Comparison of ENCODE assay signal across 17 mouse cellular contexts in genomic region chr15:96077756-96078155, GRCm38 (mm10).
DNase-seq lines count a peak whose midpoint lies in the region; ATAC-seq and TF ChIP-seq lines count a peak whose summit lies in the region.
"Had no signal": no experiment of that assay in that cellular context is flagged by ENCODE, and none has a peak within 500 bp of the region (broad histone marks: within the 10 kb centered on the region; RNA-seq: fewer than 3 reads in every experiment).

No protein-coding gene starts in this region.

- no peaks in the 10 kb centered on the region for H3K79me2 ChIP-seq in heart, adult 2 months (replicated peaks; ENCODE audit: control insufficient read depth, insufficient read depth, low read length)

- ATAC-seq in heart, embryonic 12.5 days (ENCODE audit: insufficient number of reproducible peaks, low FRiP score) = no peak
- no peak for ATAC-seq in heart, postnatal 0 days (ENCODE audit: insufficient read depth, low read depth)
- ATAC-seq in stomach, postnatal 0 days (ENCODE audit: low FRiP score, low TSS enrichment) = 0 out of 2 replicates have a peak, but pooled peaks have one; percentile 43
- ATAC-seq: forebrain, embryonic 15.5 days; intestine, embryonic 16.5 days had no signal

- TF ChIP-seq EP300 in heart, adult 2 months (IDR thresholded peaks at IDR 0.05; ENCODE audit: insufficient read depth, low read depth, low read length) = no peak
- TF ChIP-seq EP300 in heart, postnatal 0 days (IDR thresholded peaks at IDR 0.05; ENCODE audit: low read depth) = no peak
- TF ChIP-seq EP300 in stomach, postnatal 0 days (optimal IDR thresholded peaks at IDR 0.05) = no peak

- 23% methylated on average over 5 of the region's 5 CpGs for WGBS in heart, embryonic 12.5 days
- 24% methylated on average over 5 of the region's 5 CpGs for WGBS in heart, adult 2 months
- 18% methylated on average over 5 of the region's 5 CpGs for WGBS in heart, postnatal 0 days
- WGBS in stomach, postnatal 0 days = 18% methylated on average over 5 of the region's 5 CpGs

- peak overlapping the region; percentile 20 for H3K4me2 ChIP-seq in heart, embryonic 12.5 days
- H3K4me2 ChIP-seq in heart, postnatal 0 days (ENCODE audit: low read depth, low read length) = no peak overlapping the region
- H3K4me2 ChIP-seq in stomach, postnatal 0 days (replicated peaks; ENCODE audit: low read depth) = no peak overlapping the region
- H3K4me2 ChIP-seq: forebrain, embryonic 15.5 days; hindbrain, embryonic 15.5 days had no signal

- H3K4me1 ChIP-seq in heart, embryonic 12.5 days (replicated peaks) = peaks cover 28% of the 10 kb centered on the region
- no peaks in the 10 kb centered on the region for H3K4me1 ChIP-seq in heart, adult 2 months (ENCODE audit: control insufficient read depth, insufficient read depth, low read length)
- peaks cover 7% of the 10 kb centered on the region for H3K4me1 ChIP-seq in heart, postnatal 0 days (ENCODE audit: control insufficient read depth, insufficient read depth)
- H3K4me1 ChIP-seq in stomach, postnatal 0 days (replicated peaks; ENCODE audit: control insufficient read depth, insufficient read depth) = no peaks in the 10 kb centered on the region
- H3K4me1 ChIP-seq: forebrain, embryonic 15.5 days; hindbrain, embryonic 15.5 days had no signal

- H3K27me3 ChIP-seq in heart, embryonic 12.5 days (replicated peaks) = no peaks in the 10 kb centered on the region
- no peaks in the 10 kb centered on the region for H3K27me3 ChIP-seq in heart, adult 2 months (ENCODE audit: control insufficient read depth, insufficient read depth, low read length)
- H3K27me3 ChIP-seq in heart, postnatal 0 days (ENCODE audit: control insufficient read depth, insufficient read depth, low read length) = no peaks in the 10 kb centered on the region
- H3K27me3 ChIP-seq in stomach, postnatal 0 days (ENCODE audit: control insufficient read depth, insufficient read depth, low read length) = no peaks in the 10 kb centered on the region
- H3K27me3 ChIP-seq: forebrain, embryonic 15.5 days; hindbrain, embryonic 15.5 days had no signal

- no peaks in the 10 kb centered on the region for H3K9me3 ChIP-seq in heart, embryonic 12.5 days (replicated peaks)
- H3K9me3 ChIP-seq in heart, postnatal 0 days (replicated peaks; ENCODE audit: control insufficient read depth, low read length) = no peaks in the 10 kb centered on the region
- no peaks in the 10 kb centered on the region for H3K9me3 ChIP-seq in stomach, postnatal 0 days (ENCODE audit: control insufficient read depth, low read length)
- H3K9me3 ChIP-seq: embryonic facial prominence, embryonic 10.5 days; forebrain, embryonic 15.5 days; hindbrain, embryonic 15.5 days had no signal

- no peak for TF ChIP-seq POLR2A in heart, adult 2 months (IDR thresholded peaks at IDR 0.05; ENCODE audit: insufficient read depth, low read depth, low read length)

- H3K9ac ChIP-seq in heart, embryonic 12.5 days = no peak overlapping the region
- H3K9ac ChIP-seq in heart, adult 2 months (ENCODE audit: low read depth, low read length) = no peak overlapping the region
- H3K9ac ChIP-seq in heart, postnatal 0 days (replicated peaks; ENCODE audit: low read depth, low read length) = no peak overlapping the region
- H3K9ac ChIP-seq in stomach, postnatal 0 days (ENCODE audit: low read length) = no peak overlapping the region
- H3K9ac ChIP-seq: forebrain, embryonic 15.5 days; hindbrain, embryonic 15.5 days had no signal

- H3K36me3 ChIP-seq in heart, embryonic 12.5 days = no peaks in the 10 kb centered on the region
- H3K36me3 ChIP-seq in heart, adult 2 months (ENCODE audit: control insufficient read depth, insufficient read depth, low read length) = no peaks in the 10 kb centered on the region
- H3K36me3 ChIP-seq in heart, postnatal 0 days (replicated peaks; ENCODE audit: control insufficient read depth, insufficient read depth, low read length) = no peaks in the 10 kb centered on the region
- no peaks in the 10 kb centered on the region for H3K36me3 ChIP-seq in stomach, postnatal 0 days (ENCODE audit: control insufficient read depth, insufficient read depth, low read length)
- H3K36me3 ChIP-seq: embryonic facial prominence, embryonic 10.5 days; forebrain, embryonic 15.5 days; hindbrain, embryonic 15.5 days had no signal

- TF ChIP-seq CTCF in heart, adult 2 months (IDR thresholded peaks at IDR 0.05) = no peak
- no peak for TF ChIP-seq CTCF in heart, postnatal 0 days (IDR thresholded peaks at IDR 0.05; ENCODE audit: low read depth)
- TF ChIP-seq CTCF in stomach, postnatal 0 days (IDR thresholded peaks at IDR 0.05; ENCODE audit: low read depth) = no peak

- H3K4me3 ChIP-seq in heart, embryonic 12.5 days = no peak overlapping the region
- H3K4me3 ChIP-seq in heart, adult 2 months = no peak overlapping the region
- no peak overlapping the region for H3K4me3 ChIP-seq in heart, postnatal 0 days (ENCODE audit: low read depth, low read length)
- H3K4me3 ChIP-seq in stomach, postnatal 0 days (ENCODE audit: low read depth, low read length) = no peak overlapping the region
- H3K4me3 ChIP-seq: embryonic facial prominence, embryonic 10.5 days; erythroblast, embryonic 14.5 days; forebrain, embryonic 15.5 days; hindbrain, embryonic 15.5 days had no signal

- peak overlapping the region; percentile 54 for H3K27ac ChIP-seq in heart, embryonic 12.5 days (ENCODE audit: poor library complexity, severe bottlenecking)
- no peak overlapping the region for H3K27ac ChIP-seq in heart, adult 2 months
- no peak overlapping the region for H3K27ac ChIP-seq in heart, postnatal 0 days (ENCODE audit: low read depth)
- no peak overlapping the region for H3K27ac ChIP-seq in stomach, postnatal 0 days (replicated peaks)
- H3K27ac ChIP-seq: embryonic facial prominence, embryonic 10.5 days; forebrain, embryonic 15.5 days; hindbrain, embryonic 15.5 days had no signal

- no peak for DNase-seq in heart, adult 2 months
- peak; percentile 44 for DNase-seq in heart, postnatal 0 days (ENCODE audit: low spot score)
- DNase-seq in heart, postnatal 4 days = no peak
- DNase-seq in brain, adult 2 months (ENCODE audit: low read depth, low spot score) = peak; percentile 10
- DNase-seq in stomach, postnatal 0 days (ENCODE audit: low spot score) = no peak
- DNase-seq in ovary, postnatal 14 days (ENCODE audit: low spot score) = no peak
- DNase-seq: adrenal gland, postnatal 10 days; cerebellum, adult 18-20 months; cerebellum, adult 9-11 months; gastrocnemius, postnatal 36 days; kidney, adult 8-10 months had no signal

- intact Hi-C loops in heart, adult 2 months (cut with DNase I) = no loop called here

Comparison
In these comparisons a context has a peak if more than half of its experiments do, and no peak if none do; other contexts are left out.
1. DNase-seq: peak in heart, postnatal 0 days (single experiment) and brain, adult 2 months (single experiment); none in heart, adult 2 months (0 of 2), heart, postnatal 4 days (single experiment), stomach, postnatal 0 days (single experiment) and ovary, postnatal 14 days (single experiment).